Mouse (Mus musculus): ENCODE results near the gene Fam53b. TPM values are rescaled to one million over a fixed set of nuclear protein-coding genes. Genes with fewer than 3 reads are reported as not detected.
A peak's percentile ranks its signal among the peaks of the same experiment; 100 is the strongest.

Gene Fam53b
- polyA plus RNA-seq, 2 experiments, result 12.9 to 20.0 TPM

DNA sequence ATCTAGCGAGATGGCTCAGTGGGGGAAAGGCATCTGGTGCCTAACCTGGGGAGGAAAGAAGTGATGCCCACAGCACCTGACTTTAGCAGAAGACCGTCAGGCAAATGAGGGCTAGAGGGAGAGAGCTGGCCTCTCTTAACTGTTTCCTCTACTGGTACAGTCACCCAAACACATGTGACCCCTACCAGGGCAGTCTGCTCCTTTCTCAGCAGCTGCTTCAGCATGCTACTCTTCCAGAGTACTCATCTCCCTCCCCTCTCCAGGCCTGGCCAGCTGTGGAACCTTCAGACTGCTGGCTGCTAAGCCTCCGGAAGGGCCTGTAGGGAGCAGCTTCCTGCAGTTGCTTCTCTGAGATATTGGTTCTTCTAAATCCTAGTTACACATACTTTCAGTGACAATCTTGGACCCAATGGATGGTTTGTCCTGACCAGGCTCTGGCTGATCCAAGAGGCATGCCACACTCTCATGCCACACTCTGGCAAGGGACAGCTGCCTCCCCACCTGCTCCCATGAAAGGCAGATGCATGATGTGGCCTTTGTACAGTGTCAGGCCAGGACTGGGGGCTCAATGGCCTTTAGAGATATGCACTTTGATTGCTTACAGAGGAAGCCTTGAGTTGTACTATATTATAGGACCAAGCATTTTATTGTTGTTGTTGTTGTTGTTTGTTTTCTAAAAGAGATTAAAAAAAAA lies 65.5 kb downstream of the Fam53b start:
- H3K36me3 ChIP-seq (replicated peaks; ENCODE audit: control insufficient read depth, insufficient read depth, low read depth), result peaks cover 54% of the 10 kb centered on the region
- no peak overlapping the region for H3K4me2 ChIP-seq (ENCODE audit: low read depth)
- no peaks in the 10 kb centered on the region for H3K27me3 ChIP-seq (ENCODE audit: control insufficient read depth, insufficient read depth, low read length)
- DNase-seq (ENCODE audit: low read depth in 3 of 3, low spot score in 3 of 3), result no peak
- TF ChIP-seq CTCF (IDR thresholded peaks at IDR 0.05; ENCODE audit: low read depth), result no peak
- TF ChIP-seq EP300 (IDR thresholded peaks at IDR 0.05; ENCODE audit: low read depth), result no peak
- H3K27ac ChIP-seq, result no peak overlapping the region
- H3K4me3 ChIP-seq (ENCODE audit: insufficient read depth in 1 of 2, low read depth in 2 of 2, low read length in 2 of 2), result no peak overlapping the region
- H3K9ac ChIP-seq (replicated peaks), result no peak overlapping the region
- H3K9me3 ChIP-seq (ENCODE audit: control insufficient read depth, low read length), result no peaks in the 10 kb centered on the region
- no peak for ATAC-seq (ENCODE audit: insufficient read depth)
- no peaks in the 10 kb centered on the region for H3K4me1 ChIP-seq (replicated peaks; ENCODE audit: control insufficient read depth in 2 of 2, insufficient read depth in 2 of 2, low read length in 1 of 2)
- WGBS (ENCODE audit: insufficient replicate concordance), result 81% methylated on average over 3 of the region's 3 CpGs

DNA sequence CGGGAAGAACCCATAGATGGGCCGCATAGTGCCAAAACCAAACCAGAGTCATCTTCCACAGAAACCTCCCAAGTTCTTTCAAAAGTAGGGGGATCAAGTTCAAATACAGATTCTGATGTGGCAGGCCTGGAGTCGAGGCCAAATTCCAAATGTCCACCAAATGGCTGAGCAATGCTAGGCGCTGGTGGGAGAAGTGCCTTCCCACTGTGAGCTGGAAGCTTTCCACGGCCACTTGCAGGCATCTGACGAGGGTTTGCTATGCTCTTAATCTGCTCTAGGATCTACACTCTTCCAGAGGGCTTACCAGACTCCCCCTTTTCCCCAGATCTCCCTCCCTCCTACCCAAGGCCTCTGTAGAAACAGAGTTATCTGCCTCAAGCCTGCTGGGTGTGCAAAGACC lies 66.6 kb downstream of the Fam53b start:
- no peaks in the 10 kb centered on the region for H3K4me1 ChIP-seq (replicated peaks; ENCODE audit: control insufficient read depth in 2 of 2, insufficient read depth in 2 of 2, low read length in 1 of 2)
- no peak overlapping the region for H3K4me2 ChIP-seq (ENCODE audit: low read depth)
- H3K9me3 ChIP-seq (ENCODE audit: control insufficient read depth, low read length), result no peaks in the 10 kb centered on the region
- H3K27ac ChIP-seq, result no peak overlapping the region
- TF ChIP-seq CTCF (IDR thresholded peaks at IDR 0.05; ENCODE audit: low read depth), result no peak
- DNase-seq (ENCODE audit: low read depth in 3 of 3, low spot score in 3 of 3) (no peak), ATAC-seq (ENCODE audit: insufficient read depth) (no peak)
- no peak overlapping the region for H3K9ac ChIP-seq (replicated peaks)
- WGBS (ENCODE audit: insufficient replicate concordance), result 74% methylated on average over 6 of the region's 6 CpGs
- H3K27me3 ChIP-seq (ENCODE audit: control insufficient read depth, insufficient read depth, low read length), result no peaks in the 10 kb centered on the region
- H3K36me3 ChIP-seq (replicated peaks; ENCODE audit: control insufficient read depth, insufficient read depth, low read depth), result peaks cover 54% of the 10 kb centered on the region
- H3K4me3 ChIP-seq (ENCODE audit: insufficient read depth in 1 of 2, low read depth in 2 of 2, low read length in 2 of 2), result no peak overlapping the region

DNA sequence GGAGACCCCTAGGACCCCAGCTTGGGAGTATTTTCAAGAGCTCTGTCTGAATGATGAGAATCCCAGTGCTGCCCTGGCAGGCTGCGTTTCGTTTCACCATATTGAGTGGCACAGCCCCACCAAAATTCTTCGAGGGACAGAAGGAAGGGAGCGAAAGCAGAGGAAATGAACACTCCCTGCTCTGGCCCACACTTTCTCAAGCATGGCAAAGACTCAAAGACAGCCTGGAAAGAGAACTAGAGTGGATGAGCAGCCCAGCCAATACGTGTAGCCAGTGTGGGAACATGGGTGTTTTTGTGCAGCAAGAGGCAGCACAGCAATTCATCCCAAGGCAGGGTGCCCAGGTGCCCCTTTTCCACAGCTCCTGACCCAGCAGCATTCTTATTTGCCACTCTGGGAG lies 70.8 kb downstream of the Fam53b start:
- Histone ChIP-seq H3K36me3 (replicated peaks; ENCODE audit: control insufficient read depth, insufficient read depth, low read depth) (peaks cover 33% of the 10 kb centered on the region), H3K4me3 (ENCODE audit: insufficient read depth in 1 of 2, low read depth in 2 of 2, low read length in 2 of 2) (no peak overlapping the region), H3K27ac (no peak overlapping the region), H3K27me3 (ENCODE audit: control insufficient read depth, insufficient read depth, low read length) (no peaks in the 10 kb centered on the region), H3K4me1 (replicated peaks; ENCODE audit: control insufficient read depth in 2 of 2, insufficient read depth in 2 of 2, low read length in 1 of 2) (peaks cover 32 to 34% of the 10 kb centered on the region in 2 experiments), H3K9ac (replicated peaks) (no peak overlapping the region), H3K4me2 (ENCODE audit: low read depth) (no peak overlapping the region), H3K9me3 (ENCODE audit: control insufficient read depth, low read length) (no peaks in the 10 kb centered on the region)
- DNase-seq (ENCODE audit: low read depth in 3 of 3, low spot score in 3 of 3), result no peak
- ATAC-seq (ENCODE audit: insufficient read depth), result no peak
- TF ChIP-seq CTCF (IDR thresholded peaks at IDR 0.05; ENCODE audit: low read depth) (no peak), EP300 (IDR thresholded peaks at IDR 0.05; ENCODE audit: low read depth) (no peak)
- 86% methylated on average over 5 of the region's 5 CpGs for WGBS (ENCODE audit: insufficient replicate concordance)

- ATAC-seq (ENCODE audit: insufficient read depth) (peak; percentile 34; the same call in 1 of the 2 replicates), DNase-seq (ENCODE audit: low read depth in 3 of 3, low spot score in 3 of 3) (no peak)
- TF ChIP-seq CTCF (IDR thresholded peaks at IDR 0.05; ENCODE audit: low read depth), result no peak
- 0 out of 2 replicates have a peak, but pooled peaks have one; percentile 12 for TF ChIP-seq EP300 (IDR thresholded peaks at IDR 0.05; ENCODE audit: low read depth)
- Histone ChIP-seq H3K4me2 (ENCODE audit: low read depth) (peak overlapping the region; percentile 61), H3K27me3 (ENCODE audit: control insufficient read depth, insufficient read depth, low read length) (no peaks in the 10 kb centered on the region), H3K9ac (replicated peaks) (peak overlapping the region; percentile 38), H3K36me3 (replicated peaks; ENCODE audit: control insufficient read depth, insufficient read depth, low read depth) (peaks cover 23% of the 10 kb centered on the region), H3K27ac (peak overlapping the region; percentile 84), H3K4me3 (ENCODE audit: insufficient read depth in 1 of 2, low read depth in 2 of 2, low read length in 2 of 2) (peak overlapping the region in 1 of 2 experiments; percentile 26; a peak in 2 of 4 replicates), H3K4me1 (replicated peaks; ENCODE audit: control insufficient read depth in 2 of 2, insufficient read depth in 2 of 2, low read length in 1 of 2) (peaks cover 53 to 60% of the 10 kb centered on the region in 2 experiments), H3K9me3 (ENCODE audit: control insufficient read depth, low read length) (no peaks in the 10 kb centered on the region)
- WGBS (ENCODE audit: insufficient replicate concordance), result 36% methylated on average over 6 of the region's 6 CpGs
Measured at GRCm38 (mm10) chr7:132739829-132740228, 73.9 kb downstream of the Fam53b start.

GRCm38 (mm10) chr7:132738844-132739243 lies 74.8 kb downstream of the Fam53b start:
- Histone ChIP-seq H3K9ac (replicated peaks) (peak overlapping the region; percentile 53), H3K4me1 (replicated peaks; ENCODE audit: control insufficient read depth in 2 of 2, insufficient read depth in 2 of 2, low read length in 1 of 2) (peaks cover 53 to 61% of the 10 kb centered on the region in 2 experiments), H3K36me3 (replicated peaks; ENCODE audit: control insufficient read depth, insufficient read depth, low read depth) (peaks cover 27% of the 10 kb centered on the region), H3K4me2 (ENCODE audit: low read depth) (peak overlapping the region; percentile 61), H3K27me3 (ENCODE audit: control insufficient read depth, insufficient read depth, low read length) (no peaks in the 10 kb centered on the region), H3K4me3 (ENCODE audit: insufficient read depth in 1 of 2, low read depth in 2 of 2, low read length in 2 of 2) (peak overlapping the region; percentile 26 to 38), H3K9me3 (ENCODE audit: control insufficient read depth, low read length) (no peaks in the 10 kb centered on the region), H3K27ac (peak overlapping the region; percentile 84)
- ATAC-seq (ENCODE audit: insufficient read depth) (peak; percentile 84), DNase-seq (ENCODE audit: low read depth in 3 of 3, low spot score in 3 of 3) (peak; percentile 76 to 83 (median 78))
- no peak for TF ChIP-seq CTCF (IDR thresholded peaks at IDR 0.05; ENCODE audit: low read depth)
- peak; percentile 95 for TF ChIP-seq EP300 (IDR thresholded peaks at IDR 0.05; ENCODE audit: low read depth)
- 26% methylated on average over 6 of the region's 6 CpGs for WGBS (ENCODE audit: insufficient replicate concordance)

Measured in liver, embryonic 14.5 days (tissue).